Mouse (Mus musculus) midbrain, embryonic 16.5 days (tissue): Measurements from ENCODE around the gene 1700013G24Rik. TPM values are rescaled to one million over a fixed set of nuclear protein-coding genes. Genes with fewer than 3 reads are reported as not detected.
A peak's percentile ranks its signal among the peaks of the same experiment; 100 is the strongest.

Experiments used
- ATAC-seq: fragments of 200-750 bp; cut with Nextera tagmentation; 2 replicates; pipeline ENCODE4 v1.8.0; 2017; ENCODE audit warnings: moderate TSS enrichment
- H3K27ac ChIP-seq: fragments of 300-500 bp; sonication (generic); 2 replicates; pipeline ENCODE4 v1.5.1; 2014; ENCODE audit warnings: mild to moderate bottlenecking, low read length, mixed read lengths
- H3K27me3 ChIP-seq: fragments of 300-500 bp; sonication (generic); 2 replicates; pipeline ENCODE4 v1.6.1; 2014; ENCODE audit warnings: low read depth, low read length, mixed read lengths; ENCODE audit not compliant: control insufficient read depth, insufficient read depth
- H3K36me3 ChIP-seq: fragments of 300-500 bp; sonication (generic); 2 replicates; pipeline ENCODE4 v1.6.1; 2014; ENCODE audit warnings: mild to moderate bottlenecking, low read length, moderate library complexity, mixed read lengths; ENCODE audit not compliant: control insufficient read depth, insufficient read depth
- H3K4me1 ChIP-seq: fragments of 300-500 bp; sonication (generic); 2 replicates; pipeline ENCODE4 v1.6.1; 2014; ENCODE audit warnings: mild to moderate bottlenecking, low read length, mixed read lengths; ENCODE audit not compliant: control insufficient read depth, insufficient read depth
- H3K4me2 ChIP-seq: fragments of 300-500 bp; sonication (generic); 2 replicates; pipeline ENCODE4 v1.6.1; 2014; ENCODE audit warnings: mild to moderate bottlenecking, low read length, mixed read lengths
- H3K4me3 ChIP-seq: fragments of 300-500 bp; sonication (generic); 2 replicates; pipeline ENCODE4 v1.5.1; 2014; ENCODE audit warnings: low read depth, mild to moderate bottlenecking, low read length, moderate library complexity, mixed read lengths
- H3K9ac ChIP-seq: fragments of 300-500 bp; sonication (generic); 2 replicates; pipeline ENCODE4 v1.6.1; 2014; ENCODE audit warnings: low read depth, low read length, mixed read lengths
- H3K9me3 ChIP-seq: fragments of 300-500 bp; sonication (generic); replicated peaks from 2 replicates; pipeline ENCODE4 v1.6.1; 2014; ENCODE audit warnings: mild to moderate bottlenecking, low read length, mixed read lengths; ENCODE audit not compliant: control insufficient read depth, poor library complexity, severe bottlenecking
- WGBS: fragments of 180-500 bp; shearing (Covaris S2); extraction: QIAGEN DNeasy Blood & Tissue Kit; methylation state at CpG from one replicate; pipeline ENCODE4 v1.1.7; 2014; 5-methylcytosine and 5-hydroxymethylcytosine counted together
- polyA plus RNA-seq: library from polyadenylated mRNA; unstranded; fragments of >200 nt; fragmentation: Nextera tagmentation; extraction: Ambion mirVana; gene quantifications from 2 replicates; pipeline ENCODE4 v1.2.1, GENCODE M21; 2015

Gene 1700013G24Rik
- polyA plus RNA-seq, 1 experiment from 2014 or later = not detected

GRCm38 (mm10) chr4:137436979-137437669 lies 16.0 kb upstream of the 1700013G24Rik start:
- H3K36me3 ChIP-seq = no peaks in the 10 kb centered on the region
- no peaks in the 10 kb centered on the region for H3K9me3 ChIP-seq
- no peak for ATAC-seq
- no peak overlapping the region for H3K4me3 ChIP-seq
- 92% methylated on average over 8 of the region's 8 CpGs for WGBS
- no peaks in the 10 kb centered on the region for H3K4me1 ChIP-seq
- H3K27ac ChIP-seq = no peak overlapping the region
- no peak overlapping the region for H3K9ac ChIP-seq
- H3K27me3 ChIP-seq = no peaks in the 10 kb centered on the region
- H3K4me2 ChIP-seq = no peak overlapping the region

DNA sequence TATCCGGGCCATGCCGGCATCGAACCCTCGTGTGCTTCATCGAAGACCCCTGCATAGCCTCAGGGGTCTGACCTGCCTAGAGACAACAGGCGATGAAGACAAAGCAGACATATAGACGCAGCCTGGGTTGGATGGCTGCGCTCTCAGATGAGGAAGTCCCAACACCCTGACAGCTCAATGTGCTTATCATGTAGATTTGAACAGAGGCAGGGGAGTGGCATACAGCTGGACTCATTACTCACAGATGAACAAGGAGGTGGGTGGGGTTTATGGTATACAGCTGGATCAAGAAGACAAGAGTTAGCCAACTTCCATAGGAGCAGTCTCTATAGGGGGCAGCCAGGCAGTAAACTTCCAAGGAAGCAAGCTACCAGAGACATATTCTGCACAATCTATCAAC lies 14.2 kb upstream of the 1700013G24Rik start:
- no peak for ATAC-seq
- Histone ChIP-seq H3K4me1 (no peaks in the 10 kb centered on the region), H3K27ac (no peak overlapping the region), H3K27me3 (no peaks in the 10 kb centered on the region), H3K4me3 (no peak overlapping the region), H3K4me2 (no peak overlapping the region), H3K9me3 (no peaks in the 10 kb centered on the region), H3K36me3 (no peaks in the 10 kb centered on the region), H3K9ac (no peak overlapping the region)
- 90% methylated on average over 8 of the region's 8 CpGs for WGBS

- Histone ChIP-seq H3K27me3 (no peaks in the 10 kb centered on the region), H3K4me3 (no peak overlapping the region)
- WGBS = 86% methylated on average over 4 of the region's 4 CpGs
Measured at GRCm38 (mm10) chr4:137441332-137441731, 11.8 kb upstream of the 1700013G24Rik start.

GRCm38 (mm10) chr4:137443625-137444024 lies 9.5 kb upstream of the 1700013G24Rik start:
- Histone ChIP-seq H3K4me3 (no peak overlapping the region), H3K36me3 (no peaks in the 10 kb centered on the region)

More at GRCm38 (mm10) chr4:137441332-137441731, 11.8 kb upstream of the 1700013G24Rik start:
- Histone ChIP-seq H3K36me3 (no peaks in the 10 kb centered on the region), H3K27ac (no peak overlapping the region), H3K9me3 (no peaks in the 10 kb centered on the region), H3K9ac (no peak overlapping the region), H3K4me2 (no peak overlapping the region), H3K4me1 (no peaks in the 10 kb centered on the region)
- ATAC-seq = no peak

GRCm38 (mm10) chr4:137445881-137446280 lies 7.2 kb upstream of the 1700013G24Rik start:
- H3K4me2 ChIP-seq = no peak overlapping the region
- ATAC-seq = no peak
- H3K9me3 ChIP-seq = no peaks in the 10 kb centered on the region
- 94% methylated on average over 4 of the region's 4 CpGs for WGBS
- no peaks in the 10 kb centered on the region for H3K4me1 ChIP-seq
- no peaks in the 10 kb centered on the region for H3K36me3 ChIP-seq
- H3K27ac ChIP-seq = no peak overlapping the region
- no peak overlapping the region for H3K4me3 ChIP-seq
- no peak overlapping the region for H3K9ac ChIP-seq
- H3K27me3 ChIP-seq = no peaks in the 10 kb centered on the region

More at GRCm38 (mm10) chr4:137443625-137444024, 9.5 kb upstream of the 1700013G24Rik start:
- no peak overlapping the region for H3K27ac ChIP-seq
- no peak overlapping the region for H3K9ac ChIP-seq
- H3K4me2 ChIP-seq = peak overlapping the region; percentile 42
- H3K27me3 ChIP-seq = no peaks in the 10 kb centered on the region
- 33% methylated on average over 5 of the region's 5 CpGs for WGBS
- H3K9me3 ChIP-seq = no peaks in the 10 kb centered on the region
- ATAC-seq = no peak; the same call in 1 of the 2 replicates
- H3K4me1 ChIP-seq = no peaks in the 10 kb centered on the region

- Histone ChIP-seq H3K9ac (no peak overlapping the region), H3K4me3 (no peak overlapping the region), H3K4me2 (no peak overlapping the region), H3K9me3 (no peaks in the 10 kb centered on the region), H3K4me1 (no peaks in the 10 kb centered on the region), H3K36me3 (no peaks in the 10 kb centered on the region), H3K27me3 (no peaks in the 10 kb centered on the region), H3K27ac (no peak overlapping the region)
- no peak for ATAC-seq
- 74% methylated on average over 7 of the region's 7 CpGs for WGBS
Measured at GRCm38 (mm10) chr4:137447363-137448196, 5.5 kb upstream of the 1700013G24Rik start.

DNA sequence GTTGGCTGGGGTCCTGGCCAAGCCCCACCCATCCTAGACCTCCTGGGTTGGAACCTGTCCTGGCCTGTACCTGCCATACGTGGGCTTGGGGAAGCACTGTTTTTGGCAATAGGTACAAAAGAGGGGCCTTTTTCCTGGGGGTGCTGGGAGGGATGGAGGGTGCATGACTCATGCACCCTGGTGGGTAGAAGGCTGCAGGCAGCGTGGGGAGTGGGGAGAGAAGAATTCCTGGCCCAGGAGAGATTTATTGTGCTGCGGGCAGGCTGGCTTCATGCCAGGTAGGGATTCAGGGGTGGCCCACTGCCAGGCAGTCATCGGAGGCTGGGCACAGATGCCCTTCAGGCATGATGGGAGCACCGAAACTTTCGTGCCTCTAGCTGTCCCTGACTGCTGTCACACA lies 4.9 kb upstream of the 1700013G24Rik start:
- Histone ChIP-seq H3K4me2 (no peak overlapping the region), H3K27ac (no peak overlapping the region)
- WGBS = 40% methylated on average over 6 of the region's 6 CpGs

DNA sequence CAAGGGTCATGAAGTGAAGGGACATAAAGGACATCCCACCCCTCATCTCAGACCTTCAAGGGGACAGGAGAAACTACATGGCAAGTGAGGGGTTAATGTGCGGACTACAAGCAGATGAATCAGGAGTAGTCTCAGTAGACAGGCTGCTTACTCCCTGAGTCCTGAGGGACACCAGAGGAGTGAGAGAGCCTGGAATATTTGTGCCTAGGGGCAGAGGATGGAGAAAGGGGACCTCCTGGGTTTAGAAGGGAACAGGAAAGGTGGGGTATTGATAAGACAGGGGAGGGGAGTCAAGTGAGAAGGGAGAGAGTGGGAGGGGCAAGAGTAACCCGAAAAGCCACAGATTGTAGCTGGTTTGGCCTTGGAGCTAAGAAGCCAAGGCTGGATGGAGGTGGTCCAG lies 4.4 kb upstream of the 1700013G24Rik start:
- Histone ChIP-seq H3K27me3 (no peaks in the 10 kb centered on the region), H3K27ac (no peak overlapping the region), H3K9ac (no peak overlapping the region), H3K4me3 (no peak overlapping the region), H3K4me2 (no peak overlapping the region), H3K9me3 (no peaks in the 10 kb centered on the region), H3K36me3 (no peaks in the 10 kb centered on the region), H3K4me1 (no peaks in the 10 kb centered on the region)
- no peak for ATAC-seq
- WGBS = 57% methylated on average over 2 of the region's 2 CpGs

More for the DNA sequence above, 4.9 kb upstream of the 1700013G24Rik start:
- H3K4me1 ChIP-seq = no peaks in the 10 kb centered on the region
- no peak overlapping the region for H3K9ac ChIP-seq
- H3K27me3 ChIP-seq = no peaks in the 10 kb centered on the region
- H3K9me3 ChIP-seq = no peaks in the 10 kb centered on the region
- H3K4me3 ChIP-seq = no peak overlapping the region
- H3K36me3 ChIP-seq = no peaks in the 10 kb centered on the region
- no peak for ATAC-seq

DNA sequence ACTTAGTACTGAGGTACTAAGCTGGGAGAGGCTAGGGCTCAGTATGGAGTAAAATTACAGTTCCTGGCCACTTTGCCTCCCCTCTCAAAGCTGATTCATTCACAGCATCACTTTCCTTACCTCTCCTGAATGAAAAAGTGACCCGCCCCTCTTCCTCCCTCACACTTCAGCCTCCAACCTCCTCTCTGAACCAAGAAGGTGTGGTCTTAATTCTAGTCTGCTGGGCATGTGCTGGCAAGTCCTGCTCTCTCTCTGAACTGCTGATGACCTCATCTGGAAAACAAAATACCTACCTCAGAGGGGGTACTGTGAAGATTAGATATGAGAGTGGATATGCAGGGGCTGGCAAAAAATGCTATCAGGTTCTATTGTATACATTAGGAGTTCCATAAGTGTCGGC lies 4.0 kb upstream of the 1700013G24Rik start:
- no peaks in the 10 kb centered on the region for H3K27me3 ChIP-seq
- 75% methylated on average over 2 of the region's 2 CpGs for WGBS
- ATAC-seq = no peak

More for the DNA sequence above, 4.0 kb upstream of the 1700013G24Rik start:
- Histone ChIP-seq H3K4me1 (no peaks in the 10 kb centered on the region), H3K27ac (no peak overlapping the region), H3K4me2 (no peak overlapping the region), H3K4me3 (no peak overlapping the region), H3K36me3 (no peaks in the 10 kb centered on the region), H3K9ac (no peak overlapping the region), H3K9me3 (no peaks in the 10 kb centered on the region)
